Mouse (Mus musculus): ENCODE data around the gene Scimp.

Scimp gene

GRCm38 (mm10) chr11:70812365-70812764 is at the start of gene Scimp:
Scimp (minus strand) TSS chr11:70812586.
- no peak for DNase-seq (ENCODE audit: low spot score)

- no peak for DNase-seq (ENCODE audit: low spot score)
Measured at GRCm38 (mm10) chr11:70860371-70860770, 48.0 kb upstream of the Scimp start.

GRCm38 (mm10) chr11:70846029-70846428 is 33.6 kb upstream of the Scimp start:
- DNase-seq (ENCODE audit: low spot score) = no peak

GRCm38 (mm10) chr11:70845457-70845978 is 33.1 kb upstream of the Scimp start:
- DNase-seq (ENCODE audit: low spot score) = no peak

- DNase-seq (ENCODE audit: low spot score) = peak; percentile 99
Measured at GRCm38 (mm10) chr11:70844559-70845456, 32.4 kb upstream of the Scimp start, which contains the start of gene Rabep1. Rabep1 (plus strand) TSS chr11:70844778.

GRCm38 (mm10) chr11:70843701-70844551 is 31.5 kb upstream of the Scimp start:
- no peak for DNase-seq (ENCODE audit: low spot score)

GRCm38 (mm10) chr11:70842983-70843382 is 30.6 kb upstream of the Scimp start:
- DNase-seq (ENCODE audit: low spot score) = no peak

GRCm38 (mm10) chr11:70838610-70839009 is 26.2 kb upstream of the Scimp start:
- no peak for DNase-seq (ENCODE audit: low spot score)

GRCm38 (mm10) chr11:70837031-70837430 is 24.6 kb upstream of the Scimp start:
- no peak for DNase-seq (ENCODE audit: low spot score)

GRCm38 (mm10) chr11:70835381-70835831 is 23.0 kb upstream of the Scimp start:
- DNase-seq (ENCODE audit: low spot score) = no peak

GRCm38 (mm10) chr11:70833831-70834230 is 21.4 kb upstream of the Scimp start:
- no peak for DNase-seq (ENCODE audit: low spot score)

GRCm38 (mm10) chr11:70833408-70833807 is 21.0 kb upstream of the Scimp start:
- no peak for DNase-seq (ENCODE audit: low spot score)

GRCm38 (mm10) chr11:70831201-70831600 is 18.8 kb upstream of the Scimp start:
- no peak for DNase-seq (ENCODE audit: low spot score)

GRCm38 (mm10) chr11:70828975-70829615 is 16.7 kb upstream of the Scimp start:
- DNase-seq (ENCODE audit: low spot score) = no peak

GRCm38 (mm10) chr11:70826207-70826606 is 13.8 kb upstream of the Scimp start:
- DNase-seq (ENCODE audit: low spot score) = no peak

- DNase-seq (ENCODE audit: low spot score) = no peak
Measured at GRCm38 (mm10) chr11:70821728-70822591, 9.6 kb upstream of the Scimp start.

GRCm38 (mm10) chr11:70820120-70820519 is 7.7 kb upstream of the Scimp start:
- DNase-seq (ENCODE audit: low spot score) = no peak

- peak; percentile 59 for DNase-seq (ENCODE audit: low spot score)
Measured at GRCm38 (mm10) chr11:70816770-70817169, 4.4 kb upstream of the Scimp start.

GRCm38 (mm10) chr11:70815498-70816078 is 3.2 kb upstream of the Scimp start:
- peak; percentile 67 for DNase-seq (ENCODE audit: low spot score)

- DNase-seq (ENCODE audit: low spot score) = no peak
Measured at GRCm38 (mm10) chr11:70815071-70815470, 2.7 kb upstream of the Scimp start.
